Mouse (Mus musculus): Measurements from ENCODE around the gene Plekho2.

The Plekho2 gene

GRCm38 (mm10) chr9:65586406-65587269, 6.8 kb upstream of the Plekho2 start, which contains the start of gene Pif1:
Pif1 (plus strand) TSS chr9:65587160.
- peak; percentile 91 for DNase-seq (ENCODE audit: extremely low read depth, low read depth)

- DNase-seq (ENCODE audit: extremely low read depth, low read depth), result peak; percentile 88
Measured at GRCm38 (mm10) chr9:65583045-65583444, 3.2 kb upstream of the Plekho2 start.

- DNase-seq (ENCODE audit: extremely low read depth, low read depth), result peak; percentile 86
Measured at GRCm38 (mm10) chr9:65580401-65581256, 789 bp upstream of the Plekho2 start.

- DNase-seq (ENCODE audit: extremely low read depth, low read depth), result peak; percentile 97
Measured at GRCm38 (mm10) chr9:65578801-65579249, 1.0 kb downstream of the Plekho2 start.

GRCm38 (mm10) chr9:65577511-65578196, 2.2 kb downstream of the Plekho2 start:
- DNase-seq (ENCODE audit: extremely low read depth, low read depth), result no peak

GRCm38 (mm10) chr9:65576861-65577510, 2.9 kb downstream of the Plekho2 start:
- DNase-seq (ENCODE audit: extremely low read depth, low read depth), result no peak

GRCm38 (mm10) chr9:65575393-65576196, 4.2 kb downstream of the Plekho2 start:
- peak; percentile 72 for DNase-seq (ENCODE audit: extremely low read depth, low read depth)

GRCm38 (mm10) chr9:65574513-65575392, 5.1 kb downstream of the Plekho2 start:
- DNase-seq (ENCODE audit: extremely low read depth, low read depth), result no peak

GRCm38 (mm10) chr9:65572837-65573236, 7.0 kb downstream of the Plekho2 start:
- DNase-seq (ENCODE audit: extremely low read depth, low read depth), result no peak

- DNase-seq (ENCODE audit: extremely low read depth, low read depth), result no peak
Measured at GRCm38 (mm10) chr9:65569491-65569971, 10.3 kb downstream of the Plekho2 start.

- no peak for DNase-seq (ENCODE audit: extremely low read depth, low read depth)
Measured at GRCm38 (mm10) chr9:65568787-65569186, 11.1 kb downstream of the Plekho2 start.

GRCm38 (mm10) chr9:65564698-65565097, 15.1 kb downstream of the Plekho2 start:
- no peak for DNase-seq (ENCODE audit: extremely low read depth, low read depth)

- no peak for DNase-seq (ENCODE audit: extremely low read depth, low read depth)
Measured at GRCm38 (mm10) chr9:65563073-65563472, 16.8 kb downstream of the Plekho2 start.

- DNase-seq (ENCODE audit: extremely low read depth, low read depth), result no peak
Measured at GRCm38 (mm10) chr9:65562081-65562506, 17.7 kb downstream of the Plekho2 start.

- DNase-seq (ENCODE audit: extremely low read depth, low read depth), result no peak
Measured at GRCm38 (mm10) chr9:65561016-65561415, 18.8 kb downstream of the Plekho2 start.

- DNase-seq (ENCODE audit: extremely low read depth, low read depth), result no peak
Measured at GRCm38 (mm10) chr9:65558806-65559205, 21.0 kb downstream of the Plekho2 start.

GRCm38 (mm10) chr9:65556979-65557378, 22.9 kb downstream of the Plekho2 start:
- no peak for DNase-seq (ENCODE audit: extremely low read depth, low read depth)

- no peak for DNase-seq (ENCODE audit: extremely low read depth, low read depth)
Measured at GRCm38 (mm10) chr9:65556349-65556748, 23.5 kb downstream of the Plekho2 start.

- DNase-seq (ENCODE audit: extremely low read depth, low read depth), result no peak
Measured at GRCm38 (mm10) chr9:65555621-65556020, 24.2 kb downstream of the Plekho2 start.

Measured in MEL-GATA-1-ER (cell line).